Mouse (Mus musculus) cortical plate, adult 2 months (tissue): Measurements from ENCODE around the gene Elmod3.

Experiments
- CTCF ChIP-seq: fragments of 200-500 bp; IDR thresholded peaks from 2 replicates; pipeline ENCODE4 v1.5.1; 2011; ENCODE audit warnings: mild to moderate bottlenecking, control low read depth, low read length; ENCODE audit not compliant: insufficient read depth; ENCODE audit errors: extremely low read depth
- POLR2A ChIP-seq: fragments of 200-500 bp; IDR thresholded peaks from 2 replicates; pipeline ENCODE4 v1.6.1; 2011; ENCODE audit warnings: mild to moderate bottlenecking, low read length, control low read depth; ENCODE audit not compliant: insufficient read depth; ENCODE audit errors: extremely low read depth

DNA sequence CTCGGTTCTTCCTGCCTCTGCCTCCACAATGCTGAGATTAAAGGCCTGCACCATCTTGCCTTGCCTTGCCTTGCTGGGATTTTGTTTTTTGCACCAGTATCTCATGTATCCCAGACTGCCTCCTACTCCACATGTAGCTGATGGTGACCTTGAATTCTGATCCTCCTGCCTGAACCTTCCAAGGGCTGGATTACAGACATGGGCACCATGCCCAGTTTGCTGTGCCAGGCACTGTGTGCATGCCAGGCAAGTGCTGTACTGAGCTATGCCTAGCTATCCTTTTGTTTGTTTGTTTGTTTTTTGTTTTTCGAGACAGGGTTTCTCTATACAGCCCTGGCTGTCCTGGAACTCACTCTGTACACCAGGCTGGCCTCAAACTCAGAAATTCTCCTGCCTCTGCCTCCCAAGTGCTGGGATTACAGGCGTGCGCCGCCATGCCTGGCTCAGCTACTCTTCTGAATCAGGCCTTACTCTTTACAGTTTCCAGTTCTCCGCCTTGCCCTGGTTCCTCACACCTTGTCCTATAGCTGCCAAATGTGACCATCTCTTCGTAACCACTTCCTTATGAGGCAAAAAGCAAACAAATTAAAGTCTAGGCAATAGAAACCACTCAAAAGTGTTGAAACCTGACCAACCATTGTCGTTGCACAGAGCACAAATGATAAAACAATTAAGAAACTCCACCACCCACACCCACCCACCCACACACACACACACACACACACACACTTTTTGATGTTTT, 25.6 kb upstream of the Elmod3 start:
- no peak for TF ChIP-seq POLR2A
- no peak for TF ChIP-seq CTCF
